Mouse (Mus musculus): Measurements from ENCODE around the gene Spag17. TPM values are rescaled to one million over a fixed set of nuclear protein-coding genes. Genes with fewer than 3 reads are reported as not detected.

The Spag17 gene
- polyA plus RNA-seq, 1 experiment from 2014 or later, result 0.21 TPM

DNA sequence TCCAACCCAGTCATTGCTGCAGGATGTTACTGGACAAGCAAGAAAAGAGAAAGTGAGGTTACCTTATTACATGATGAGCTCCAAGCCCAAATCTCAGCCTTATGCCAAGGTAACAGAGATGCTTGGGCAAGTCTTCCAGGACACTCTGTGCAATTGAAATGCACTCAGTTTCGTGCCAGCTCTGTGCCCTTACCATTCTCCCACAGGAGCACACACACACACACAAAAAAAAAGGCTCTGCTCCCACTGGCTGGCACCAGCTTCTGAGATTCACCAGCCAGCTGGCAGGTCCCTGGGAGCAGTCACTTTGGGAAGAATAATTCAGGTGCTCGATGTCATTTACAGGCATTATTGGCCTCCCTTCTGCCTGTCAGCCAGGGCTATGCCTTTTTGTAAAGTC is 221.5 kb downstream of the Spag17 start:
- H3K4me2 ChIP-seq (ENCODE audit: low read depth, low read length), result no peak overlapping the region
- H3K27ac ChIP-seq (ENCODE audit: low read length), result no peak overlapping the region
- no peaks in the 10 kb centered on the region for H3K9me3 ChIP-seq (replicated peaks; ENCODE audit: control insufficient read depth, low read length)
- no peaks in the 10 kb centered on the region for H3K4me1 ChIP-seq (ENCODE audit: control insufficient read depth, low read depth, low read length)
- H3K36me3 ChIP-seq (ENCODE audit: control insufficient read depth, insufficient read depth), result no peaks in the 10 kb centered on the region
- no peak overlapping the region for H3K9ac ChIP-seq (ENCODE audit: low read depth, low read length)
- WGBS (ENCODE audit: insufficient replicate concordance), result 49% methylated on average over 2 of the region's 2 CpGs
- H3K27me3 ChIP-seq (ENCODE audit: control insufficient read depth, insufficient read depth, low read depth, low read length), result no peaks in the 10 kb centered on the region
- no peak for ATAC-seq (ENCODE audit: low read depth)
- no peak overlapping the region for H3K4me3 ChIP-seq (ENCODE audit: low read depth, low read length)

DNA sequence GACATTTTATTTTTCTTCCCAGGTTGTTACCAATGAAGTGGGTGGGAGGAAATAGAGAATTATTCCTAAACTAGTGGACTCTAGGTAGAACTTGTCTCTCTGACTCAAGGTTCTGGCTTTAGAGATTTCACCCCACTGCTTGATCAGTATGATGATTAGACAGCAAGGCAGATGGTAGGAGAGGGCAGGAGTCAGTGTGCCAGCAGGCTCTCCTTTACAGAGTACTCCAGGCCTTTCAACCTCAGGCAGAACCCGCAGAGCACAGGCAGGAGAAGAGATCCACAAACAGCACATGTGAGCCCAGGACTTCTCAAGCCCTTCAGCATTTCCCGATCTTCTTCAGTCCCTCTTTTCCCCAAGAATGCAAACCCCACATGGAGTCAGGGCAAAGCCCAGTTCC is 233.5 kb downstream of the Spag17 start:
- Histone ChIP-seq H3K9me3 (replicated peaks; ENCODE audit: control insufficient read depth, low read length) (no peaks in the 10 kb centered on the region), H3K36me3 (ENCODE audit: control insufficient read depth, insufficient read depth) (no peaks in the 10 kb centered on the region), H3K27me3 (ENCODE audit: control insufficient read depth, insufficient read depth, low read depth, low read length) (no peaks in the 10 kb centered on the region), H3K9ac (ENCODE audit: low read depth, low read length) (no peak overlapping the region), H3K4me2 (ENCODE audit: low read depth, low read length) (no peak overlapping the region), H3K4me1 (ENCODE audit: control insufficient read depth, low read depth, low read length) (no peaks in the 10 kb centered on the region), H3K4me3 (ENCODE audit: low read depth, low read length) (no peak overlapping the region), H3K27ac (ENCODE audit: low read length) (no peak overlapping the region)
- no peak for ATAC-seq (ENCODE audit: low read depth)
- 64% methylated on average over 2 of the region's 2 CpGs for WGBS (ENCODE audit: insufficient replicate concordance)

DNA sequence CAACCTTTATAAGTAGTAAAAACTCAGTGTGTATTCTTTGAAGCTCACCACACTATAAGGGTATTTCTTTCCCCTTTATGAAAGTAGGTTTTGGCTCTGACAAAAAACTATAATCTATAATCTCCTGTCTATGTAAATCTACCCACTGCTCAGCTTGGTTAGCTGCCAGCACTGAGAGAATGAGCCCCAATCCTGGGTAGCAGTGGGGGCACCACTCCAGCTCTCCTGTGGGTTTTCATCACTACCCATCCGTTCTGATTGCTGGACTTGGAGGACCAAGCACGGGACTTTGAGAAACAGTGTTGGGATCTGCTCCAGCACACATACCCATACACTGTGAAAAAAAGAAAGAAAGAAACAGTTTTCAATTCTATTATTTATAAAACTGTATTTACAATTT is 236.8 kb downstream of the Spag17 start:
- Histone ChIP-seq H3K27me3 (ENCODE audit: control insufficient read depth, insufficient read depth, low read depth, low read length) (no peaks in the 10 kb centered on the region), H3K27ac (ENCODE audit: low read length) (no peak overlapping the region), H3K4me3 (ENCODE audit: low read depth, low read length) (no peak overlapping the region), H3K9me3 (replicated peaks; ENCODE audit: control insufficient read depth, low read length) (no peaks in the 10 kb centered on the region), H3K36me3 (ENCODE audit: control insufficient read depth, insufficient read depth) (no peaks in the 10 kb centered on the region), H3K4me2 (ENCODE audit: low read depth, low read length) (no peak overlapping the region), H3K9ac (ENCODE audit: low read depth, low read length) (no peak overlapping the region), H3K4me1 (ENCODE audit: control insufficient read depth, low read depth, low read length) (no peaks in the 10 kb centered on the region)
- WGBS (ENCODE audit: insufficient replicate concordance), result 58% methylated on average over 2 of the region's 2 CpGs
- no peak for ATAC-seq (ENCODE audit: low read depth)

DNA sequence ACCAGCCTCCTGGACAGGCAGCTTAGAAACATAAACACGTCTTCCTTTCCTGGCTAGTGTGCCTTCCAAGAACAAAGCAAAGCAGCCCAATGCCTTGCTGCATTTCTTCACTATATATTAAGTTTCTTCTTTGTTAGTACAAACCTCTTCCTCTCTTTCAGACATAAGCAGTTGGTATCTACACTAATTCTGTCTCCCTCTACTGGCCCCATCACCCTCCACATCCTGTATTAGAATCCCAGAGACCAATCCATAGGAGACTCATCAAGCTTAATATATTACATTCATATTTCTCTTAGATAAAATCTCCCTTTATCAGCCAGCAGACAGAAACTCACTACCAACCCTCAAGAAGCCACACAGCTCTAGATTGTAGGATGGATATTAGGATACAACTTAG is 237.2 kb downstream of the Spag17 start:
- Histone ChIP-seq H3K27ac (ENCODE audit: low read length) (no peak overlapping the region), H3K36me3 (ENCODE audit: control insufficient read depth, insufficient read depth) (no peaks in the 10 kb centered on the region), H3K4me3 (ENCODE audit: low read depth, low read length) (no peak overlapping the region), H3K4me2 (ENCODE audit: low read depth, low read length) (no peak overlapping the region), H3K9ac (ENCODE audit: low read depth, low read length) (no peak overlapping the region), H3K4me1 (ENCODE audit: control insufficient read depth, low read depth, low read length) (no peaks in the 10 kb centered on the region), H3K27me3 (ENCODE audit: control insufficient read depth, insufficient read depth, low read depth, low read length) (no peaks in the 10 kb centered on the region), H3K9me3 (replicated peaks; ENCODE audit: control insufficient read depth, low read length) (no peaks in the 10 kb centered on the region)
- no peak for ATAC-seq (ENCODE audit: low read depth)
- 40% methylated on average over 1 of the region's 1 CpGs for WGBS (ENCODE audit: insufficient replicate concordance)

DNA sequence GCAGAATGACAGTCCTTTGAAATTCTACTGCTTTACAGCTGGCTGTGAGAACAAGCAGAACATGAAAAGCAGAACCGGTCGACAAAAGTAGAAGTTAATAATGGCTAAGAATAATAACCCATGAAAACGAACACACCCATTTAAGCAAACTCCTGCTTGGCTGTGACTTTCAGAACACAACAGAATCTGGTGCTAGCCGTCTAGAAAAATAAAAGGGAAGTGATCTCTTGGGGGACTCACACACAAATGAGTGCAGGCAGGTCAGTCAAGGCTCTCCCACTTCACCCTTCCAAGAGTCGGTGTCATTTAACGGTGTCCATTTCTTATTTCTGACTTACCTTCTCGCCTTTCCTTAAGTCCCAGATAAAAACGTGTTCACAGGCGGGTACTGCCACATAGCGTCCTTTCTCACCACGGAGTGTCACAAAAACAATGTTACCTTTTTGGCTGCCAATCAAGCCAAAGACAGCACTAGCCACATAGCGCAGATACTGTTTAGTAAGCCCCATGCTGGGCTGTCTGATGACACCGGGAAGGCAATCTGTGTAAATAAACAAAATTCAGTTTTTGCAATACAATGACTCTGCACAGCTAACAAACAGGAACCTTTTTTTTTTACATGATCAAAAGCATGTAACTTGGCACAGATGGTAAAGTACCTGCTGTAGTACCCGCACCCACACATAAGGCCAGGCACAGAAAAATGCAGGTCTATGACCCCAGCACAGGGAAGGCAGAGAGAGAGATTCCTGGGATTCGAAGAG is 275.7 kb downstream of the Spag17 start:
- Histone ChIP-seq H3K4me2 (ENCODE audit: low read depth, low read length) (peak overlapping the region; percentile 67), H3K27me3 (ENCODE audit: control insufficient read depth, insufficient read depth, low read depth, low read length) (no peaks in the 10 kb centered on the region), H3K36me3 (ENCODE audit: control insufficient read depth, insufficient read depth) (peaks cover 5% of the 10 kb centered on the region), H3K9me3 (replicated peaks; ENCODE audit: control insufficient read depth, low read length) (no peaks in the 10 kb centered on the region), H3K4me3 (ENCODE audit: low read depth, low read length) (peak overlapping the region; percentile 70), H3K4me1 (ENCODE audit: control insufficient read depth, low read depth, low read length) (peaks cover 13% of the 10 kb centered on the region), H3K9ac (ENCODE audit: low read depth, low read length) (no peak overlapping the region; the same call in 1 of the 2 replicates), H3K27ac (ENCODE audit: low read length) (no peak overlapping the region)
- 71% methylated on average over 15 of the region's 15 CpGs for WGBS (ENCODE audit: insufficient replicate concordance)
- no peak for ATAC-seq (ENCODE audit: low read depth)

DNA sequence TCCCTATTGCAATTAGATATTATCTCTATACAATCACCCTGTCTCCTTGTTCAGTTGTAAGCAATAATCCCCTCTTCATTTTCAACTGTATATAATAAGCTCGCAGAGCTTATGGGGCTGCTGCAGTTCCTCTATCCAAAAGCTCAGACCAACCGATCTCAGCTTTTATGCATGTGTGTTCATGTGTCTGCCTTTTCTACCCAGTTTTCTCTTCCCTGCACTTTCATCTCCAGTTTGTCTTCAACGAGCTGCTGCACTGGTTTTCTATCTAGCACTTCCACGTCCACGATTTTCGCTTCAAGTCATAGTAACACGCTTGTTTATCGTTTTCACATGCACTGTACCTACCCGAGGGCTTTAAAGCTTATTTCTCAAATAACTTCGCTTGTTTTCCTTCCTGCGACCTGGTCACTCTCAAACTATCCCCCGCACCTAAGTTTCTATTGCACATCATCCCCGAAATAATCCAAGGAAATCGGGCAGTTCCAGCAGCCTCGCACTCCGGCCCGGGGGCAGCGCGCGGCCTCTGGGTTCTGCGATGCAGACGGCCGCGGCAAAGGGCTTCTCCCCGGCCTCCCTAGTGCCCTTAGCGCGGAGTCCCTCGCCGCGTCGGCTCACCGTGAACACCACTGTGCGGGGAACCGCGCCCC is 276.6 kb downstream of the Spag17 start:
- no peaks in the 10 kb centered on the region for H3K9me3 ChIP-seq (replicated peaks; ENCODE audit: control insufficient read depth, low read length)
- peak overlapping the region; percentile 70 for H3K4me3 ChIP-seq (ENCODE audit: low read depth, low read length)
- H3K4me2 ChIP-seq (ENCODE audit: low read depth, low read length), result peak overlapping the region; percentile 67
- no peak for ATAC-seq (ENCODE audit: low read depth)
- H3K36me3 ChIP-seq (ENCODE audit: control insufficient read depth, insufficient read depth), result peaks cover 3% of the 10 kb centered on the region; the same call in 1 of the 2 replicates
- H3K27ac ChIP-seq (ENCODE audit: low read length), result peak overlapping the region; percentile 45; the same call in 1 of the 2 replicates
- no peaks in the 10 kb centered on the region for H3K27me3 ChIP-seq (ENCODE audit: control insufficient read depth, insufficient read depth, low read depth, low read length)
- under 1% methylated on average over 35 of the region's 35 CpGs for WGBS (ENCODE audit: insufficient replicate concordance)
- H3K9ac ChIP-seq (ENCODE audit: low read depth, low read length), result peak overlapping the region; percentile 76
- H3K4me1 ChIP-seq (ENCODE audit: control insufficient read depth, low read depth, low read length), result peaks cover 13% of the 10 kb centered on the region

DNA sequence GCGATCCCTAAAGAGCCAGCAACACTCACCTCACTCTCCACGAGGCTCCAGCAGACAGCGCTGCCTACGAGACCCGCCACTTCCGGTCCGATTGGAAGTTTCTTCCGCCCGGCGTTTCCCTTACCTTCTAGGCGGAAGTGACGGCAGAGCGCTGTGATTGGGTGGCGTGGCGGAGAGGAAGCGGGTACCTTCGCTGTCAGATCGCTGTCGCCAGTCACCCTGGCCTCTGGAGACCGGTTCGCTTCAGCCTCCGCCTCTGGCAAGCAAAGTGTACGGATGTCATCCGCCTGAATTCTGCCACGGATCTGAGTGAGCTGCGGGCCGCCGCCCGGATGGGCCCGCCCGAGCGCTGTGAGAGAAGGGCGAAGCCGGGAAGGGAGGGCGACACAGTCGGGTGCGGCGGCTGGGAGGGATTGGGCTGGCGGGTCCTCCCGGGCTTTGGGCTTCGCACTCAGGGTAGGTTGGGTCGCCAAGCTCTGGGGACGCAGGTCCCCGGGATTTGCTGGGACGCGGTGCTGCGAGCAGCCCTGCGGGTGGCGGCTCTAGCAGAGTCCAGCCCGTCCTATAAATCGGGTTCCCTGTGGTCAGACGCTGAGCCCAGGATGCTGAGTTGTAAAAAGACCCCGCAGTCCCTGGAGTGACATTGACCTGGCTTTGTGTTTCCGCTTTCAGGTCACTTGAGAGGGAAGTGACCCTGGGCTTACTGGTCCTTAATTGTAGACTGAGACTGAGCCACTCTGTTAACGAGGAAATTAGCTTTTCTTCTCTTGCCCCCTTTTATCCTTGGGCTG is 277.3 kb downstream of the Spag17 start, which contains the start of the genes Gdap2 and Wdr3:
Gene Gdap2, plus strand, starts transcription at position 67 of the 791 bp plus-strand sequence.
Gene Wdr3, minus strand, starts transcription at position 93 of the 791 bp plus-strand sequence.
- peak; percentile 97 for ATAC-seq (ENCODE audit: low read depth)
- Histone ChIP-seq H3K9me3 (replicated peaks; ENCODE audit: control insufficient read depth, low read length) (no peaks in the 10 kb centered on the region), H3K4me3 (ENCODE audit: low read depth, low read length) (peak within 1 kb of the TSS; percentile 70), H3K36me3 (ENCODE audit: control insufficient read depth, insufficient read depth) (peaks cover 3% of the 10 kb centered on the region; the same call in 1 of the 2 replicates), H3K9ac (ENCODE audit: low read depth, low read length) (peak within 1 kb of the TSS; percentile 76), H3K27me3 (ENCODE audit: control insufficient read depth, insufficient read depth, low read depth, low read length) (no peaks in the 10 kb centered on the region), H3K4me1 (ENCODE audit: control insufficient read depth, low read depth, low read length) (peaks cover 13% of the 10 kb centered on the region), H3K4me2 (ENCODE audit: low read depth, low read length) (peak within 1 kb of the TSS; percentile 67), H3K27ac (ENCODE audit: low read length) (peak within 1 kb of the TSS; percentile 92)
- WGBS (ENCODE audit: insufficient replicate concordance), result under 1% methylated on average over 55 of the region's 55 CpGs

DNA sequence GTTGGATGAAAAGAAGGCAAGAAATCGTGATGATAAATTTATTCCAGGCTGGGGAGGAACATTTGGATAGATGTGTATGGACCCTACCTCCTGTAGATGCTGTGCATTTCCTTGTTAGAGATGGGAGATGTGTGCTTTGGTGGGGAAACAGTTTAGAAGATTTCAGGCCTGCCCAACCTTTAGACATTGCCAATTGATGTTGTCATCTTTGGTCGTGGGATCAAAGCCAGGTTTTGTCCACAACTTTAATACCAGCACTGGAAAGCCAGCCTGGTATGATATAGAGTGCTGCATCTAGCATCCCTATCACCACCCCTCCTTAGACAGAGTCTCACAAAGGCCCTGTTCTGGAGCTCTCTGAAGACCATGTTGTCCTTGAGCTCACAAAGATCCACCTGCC is 278.4 kb downstream of the Spag17 start:
- WGBS (ENCODE audit: insufficient replicate concordance), result 63% methylated on average over 2 of the region's 2 CpGs
- no peak for ATAC-seq (ENCODE audit: low read depth)
- Histone ChIP-seq H3K4me1 (ENCODE audit: control insufficient read depth, low read depth, low read length) (peaks cover 13% of the 10 kb centered on the region), H3K27me3 (ENCODE audit: control insufficient read depth, insufficient read depth, low read depth, low read length) (no peaks in the 10 kb centered on the region), H3K27ac (ENCODE audit: low read length) (no peak overlapping the region), H3K36me3 (ENCODE audit: control insufficient read depth, insufficient read depth) (no peaks in the 10 kb centered on the region; the same call in 1 of the 2 replicates), H3K4me2 (ENCODE audit: low read depth, low read length) (peak overlapping the region; percentile 67), H3K9ac (ENCODE audit: low read depth, low read length) (no peak overlapping the region), H3K4me3 (ENCODE audit: low read depth, low read length) (no peak overlapping the region; the same call in 1 of the 2 replicates), H3K9me3 (replicated peaks; ENCODE audit: control insufficient read depth, low read length) (no peaks in the 10 kb centered on the region)
